Comparison of ENCODE assay signal across 23 mouse cellular contexts in genomic region chr2:130414094-130414856, GRCm38 (mm10). TPM values are rescaled to one million over a fixed set of nuclear protein-coding genes. Genes with fewer than 3 reads are reported as not detected.
DNase-seq lines count a peak whose midpoint lies in the region; ATAC-seq and TF ChIP-seq lines count a peak whose summit lies in the region.
"Had no signal": no experiment of that assay in that cellular context is flagged by ENCODE, and none has a peak within 500 bp of the region (broad histone marks: within the 10 kb centered on the region; RNA-seq: fewer than 3 reads in every experiment).

No protein-coding gene starts in this region.

- no peak overlapping the region for H3K9ac ChIP-seq in liver, postnatal 0 days (replicated peaks)
- H3K9ac ChIP-seq: midbrain, embryonic 12.5 days; neural tube, embryonic 12.5 days had no signal

- H3K4me3 ChIP-seq in gastrocnemius, adult 2 months = no peak overlapping the region
- no peak overlapping the region for H3K4me3 ChIP-seq in liver, postnatal 0 days (ENCODE audit: low read depth, low read length)
- H3K4me3 ChIP-seq in bone marrow macrophage, adult 2 months (ENCODE audit: insufficient read depth, low read length) = no peak overlapping the region
- H3K4me3 ChIP-seq: erythroblast, embryonic 14.5 days; limb, embryonic 10.5 days; midbrain, embryonic 12.5 days; neural tube, embryonic 12.5 days had no signal

- peaks cover 6% of the 10 kb centered on the region for H3K36me3 ChIP-seq in liver, postnatal 0 days (replicated peaks; ENCODE audit: insufficient read depth, low read length)

- H3K27ac ChIP-seq in gastrocnemius, adult 2 months = no peak overlapping the region
- H3K27ac ChIP-seq in liver, postnatal 0 days (ENCODE audit: low read depth) = no peak overlapping the region
- no peak overlapping the region for H3K27ac ChIP-seq in bone marrow macrophage, adult 2 months (ENCODE audit: insufficient read depth, low read depth, low read length)
- H3K27ac ChIP-seq: limb, embryonic 10.5 days; midbrain, embryonic 12.5 days; neural tube, embryonic 12.5 days had no signal

- TF ChIP-seq EP300 in liver, postnatal 0 days (IDR thresholded peaks at IDR 0.05; ENCODE audit: low read depth) = no peak

- peak; percentile 15; the same call in 1 of the 2 replicates for TF ChIP-seq CTCF in gastrocnemius, adult 2 months (IDR thresholded peaks at IDR 0.05)
- peak; percentile 48 for TF ChIP-seq CTCF in liver, postnatal 0 days (IDR thresholded peaks at IDR 0.05; ENCODE audit: low read depth)
- TF ChIP-seq CTCF in bone marrow macrophage, adult 2 months (IDR thresholded peaks at IDR 0.05; ENCODE audit: low read depth, low read length) = peak; percentile 24; the same call in 1 of the 2 replicates

- no peak for ATAC-seq in liver, postnatal 0 days
- ATAC-seq: hindbrain, embryonic 16.5 days; Patski had no signal

- DNase-seq in gastrocnemius, adult 2 months = no peak
- no peak for DNase-seq in gastrocnemius, postnatal 25 days
- no peak for DNase-seq in liver, postnatal 0 days
- DNase-seq in liver = no peak
- peak; percentile 30 for DNase-seq in 3T3-L1 (ENCODE audit: low read depth, low spot score)
- DNase-seq in frontal cortex, postnatal 10 days (ENCODE audit: low spot score in 2 of 2) = no peak
- no peak for DNase-seq in left cerebral cortex, postnatal 36 days (ENCODE audit: low spot score in 2 of 2)
- DNase-seq: cerebellum, adult 9-10 months; embryo, embryonic 11 days; heart, adult 11 months; heart, postnatal 10 days; kidney, postnatal 14 days; lung, adult 2 months had no signal

- no peaks in the 10 kb centered on the region for H3K9me3 ChIP-seq in liver, postnatal 0 days (ENCODE audit: low read length)
- H3K9me3 ChIP-seq: limb, embryonic 10.5 days; midbrain, embryonic 12.5 days; neural tube, embryonic 12.5 days had no signal

- no peak overlapping the region for H3K4me2 ChIP-seq in liver, postnatal 0 days (ENCODE audit: low read depth, low read length)
- H3K4me2 ChIP-seq: midbrain, embryonic 12.5 days; neural tube, embryonic 12.5 days had no signal

- WGBS in liver, postnatal 0 days (ENCODE audit: insufficient replicate concordance) = 57% methylated on average over 6 of the region's 6 CpGs

- intact Hi-C loops in gastrocnemius, adult 2 months (cut with DNase I) = no loop called here
- intact Hi-C loops in left cerebral cortex, postnatal 36 days (cut with DNase I) = no loop called here

- H3K27me3 ChIP-seq in liver, postnatal 0 days (ENCODE audit: insufficient read depth, low read length) = no peaks in the 10 kb centered on the region
- H3K27me3 ChIP-seq: midbrain, embryonic 12.5 days; neural tube, embryonic 12.5 days; Patski had no signal

- no peaks in the 10 kb centered on the region for H3K4me1 ChIP-seq in liver, postnatal 0 days (ENCODE audit: insufficient read depth)
- H3K4me1 ChIP-seq in bone marrow macrophage, adult 2 months (ENCODE audit: control insufficient read depth, insufficient read depth, low read length) = peaks cover 9% of the 10 kb centered on the region
- H3K4me1 ChIP-seq: midbrain, embryonic 12.5 days had no signal

- TF ChIP-seq POLR2A in bone marrow macrophage, adult 2 months (IDR thresholded peaks at IDR 0.05; ENCODE audit: borderline replicate concordance, low read depth, low read length) = no peak

RNA-seq across cellular contexts. Expression of gene Tmem239, which starts 8.0 kb away (rescaled TPM):
- total RNA-seq in gastrocnemius, adult 2 months (2021) = not detected
- total RNA-seq in gastrocnemius, postnatal 25 days (2021) = not detected
- not detected in 2 replicates for polyA plus RNA-seq in liver, postnatal 0 days (2015; fragmentation: Nextera tagmentation; extraction: Ambion mirVana)
- polyA plus RNA-seq in bone marrow macrophage, adult 2 months (2012; ENCODE audit: insufficient read depth, insufficient read length, missing spikeins) = not detected in 2 replicates
- total RNA-seq in left cerebral cortex, postnatal 36 days (2021) = not detected
- total RNA-seq: heart, postnatal 10 days; layer of hippocampus, postnatal 14 days had no signal
- polyA plus RNA-seq: erythroblast, embryonic 14.5 days; limb, embryonic 10.5 days; lung, adult 2 months; midbrain, embryonic 12.5 days; neural tube, embryonic 12.5 days; Patski; small intestine, adult 2 months; stomach, embryonic 16.5 days had no signal

RNA-seq across cellular contexts. Expression of gene 1700020A23Rik, which starts 9.2 kb away (rescaled TPM):
- total RNA-seq in gastrocnemius, adult 2 months (2021) = not detected
- total RNA-seq in gastrocnemius, postnatal 25 days (2021) = not detected
- polyA plus RNA-seq in liver, postnatal 0 days (2015; fragmentation: Nextera tagmentation; extraction: Ambion mirVana) = not detected in 2 replicates
- not detected in 2 replicates for polyA plus RNA-seq in bone marrow macrophage, adult 2 months (2012; ENCODE audit: insufficient read depth, insufficient read length, missing spikeins)
- total RNA-seq in left cerebral cortex, postnatal 36 days (2021) = not detected
- total RNA-seq: heart, postnatal 10 days; layer of hippocampus, postnatal 14 days had no signal
- polyA plus RNA-seq: erythroblast, embryonic 14.5 days; limb, embryonic 10.5 days; lung, adult 2 months; Patski; small intestine, adult 2 months; stomach, embryonic 16.5 days had no signal

RNA-seq across cellular contexts. Expression of gene Gm28372, which starts 9.2 kb away (rescaled TPM):
- not detected for total RNA-seq in gastrocnemius, adult 2 months (2021)
- total RNA-seq in gastrocnemius, postnatal 25 days (2021) = not detected
- polyA plus RNA-seq in liver, postnatal 0 days (2015; fragmentation: Nextera tagmentation; extraction: Ambion mirVana) = not detected in 2 replicates
- not detected in 2 replicates for polyA plus RNA-seq in bone marrow macrophage, adult 2 months (2012; ENCODE audit: insufficient read depth, insufficient read length, missing spikeins)
- not detected for total RNA-seq in left cerebral cortex, postnatal 36 days (2021)
- total RNA-seq: heart, postnatal 10 days; layer of hippocampus, postnatal 14 days had no signal
- polyA plus RNA-seq: erythroblast, embryonic 14.5 days; hindbrain, embryonic 16.5 days; limb, embryonic 10.5 days; lung, adult 2 months; small intestine, adult 2 months; stomach, embryonic 16.5 days had no signal

RNA-seq across cellular contexts. Expression of gene Vps16, which starts 9.9 kb away (rescaled TPM):
- total RNA-seq in gastrocnemius, adult 2 months (2021) = 10 to 100 TPM; 15.7 to 19.1 TPM
- total RNA-seq in gastrocnemius, postnatal 25 days (2021) = 10 to 100 TPM; 16.2 to 16.8 TPM
- polyA plus RNA-seq in liver, postnatal 0 days (2015; fragmentation: Nextera tagmentation; extraction: Ambion mirVana) = 19.4 and 22.8 TPM in 2 replicates
- 121 and 124 TPM in 2 replicates for polyA plus RNA-seq in bone marrow macrophage, adult 2 months (2012; ENCODE audit: insufficient read depth, insufficient read length, missing spikeins)
- total RNA-seq in left cerebral cortex, postnatal 36 days (2021) = 10 to 100 TPM; 78.0 to 78.3 TPM

RNA-seq across cellular contexts. Expression of gene Pced1a, which starts 10.2 kb away (rescaled TPM):
- 1 to 10 TPM; 4.5 to 5.0 TPM for total RNA-seq in gastrocnemius, adult 2 months (2021)
- 1 to 10 TPM; 3.8 to 4.5 TPM for total RNA-seq in gastrocnemius, postnatal 25 days (2021)
- polyA plus RNA-seq in liver, postnatal 0 days (2015; fragmentation: Nextera tagmentation; extraction: Ambion mirVana) = 3.8 TPM in 2 replicates
- 14.1 and 15.7 TPM in 2 replicates for polyA plus RNA-seq in bone marrow macrophage, adult 2 months (2012; ENCODE audit: insufficient read depth, insufficient read length, missing spikeins)
- total RNA-seq in left cerebral cortex, postnatal 36 days (2021) = 10 to 100 TPM; 26.0 to 28.8 TPM
